Mouse (Mus musculus) myocyte (in vitro differentiated cells): ENCODE measurements around the gene Kiss1. TPM values are rescaled to one million over a fixed set of nuclear protein-coding genes. Genes with fewer than 3 reads are reported as not detected.

Source experiments
- H3K27me3 ChIP-seq: one replicate; pipeline ENCODE4 v1.6.1; 2011; ENCODE audit not compliant: control insufficient read depth, insufficient read depth, insufficient read length
- H3K36me3 ChIP-seq: one replicate; pipeline ENCODE4 v1.6.1; 2011; ENCODE audit not compliant: control insufficient read depth, insufficient read depth
- H3K4me2 ChIP-seq: one replicate; pipeline ENCODE4 v1.6.1; 2011; ENCODE audit warnings: low read depth, control low read depth
- H3K4me3 ChIP-seq: one replicate; pipeline ENCODE4 v1.5.1; 2011; ENCODE audit warnings: mild to moderate bottlenecking, control low read depth, moderate library complexity
- H3K79me2 ChIP-seq: one replicate; pipeline ENCODE4 v1.6.1; 2011; ENCODE audit not compliant: control insufficient read depth, insufficient read depth
- H3ac ChIP-seq: one replicate; pipeline ENCODE4 v1.6.1; 2011; ENCODE audit not compliant: control insufficient read depth, insufficient read length
- CEBPB ChIP-seq: IDR thresholded peaks from 2 replicates; pipeline ENCODE4 v1.6.1; 2011; ENCODE audit warnings: mild to moderate bottlenecking, moderate library complexity; ENCODE audit not compliant: poor library complexity, insufficient read depth, severe bottlenecking
- E2F4 ChIP-seq: IDR thresholded peaks from one replicate; pipeline ENCODE4 v1.6.1; 2011; ENCODE audit warnings: mild to moderate bottlenecking, control low read depth, moderate library complexity; ENCODE audit not compliant: insufficient read depth
- MAX ChIP-seq: IDR thresholded peaks from one replicate; pipeline ENCODE4 v1.6.1; 2011; ENCODE audit warnings: low read depth, mild to moderate bottlenecking, control low read depth
- MYOD1 ChIP-seq, 3 experiments: IDR thresholded peaks; one replicate each; pipeline ENCODE4 v1.6.1; 2011; ENCODE audit warnings: control low read depth in 2 of 3, low read depth in 2 of 3, mild to moderate bottlenecking in 2 of 3, moderate library complexity in 1 of 3; ENCODE audit not compliant: insufficient read length in 2 of 3, control insufficient read depth in 1 of 3
- MYOG ChIP-seq, 3 experiments: IDR thresholded peaks; one replicate each; pipeline ENCODE4 v1.6.1; 2011; ENCODE audit warnings: control low read depth in 2 of 3, low read depth in 2 of 3, mild to moderate bottlenecking in 2 of 3; ENCODE audit not compliant: insufficient read length in 2 of 3, control insufficient read depth in 1 of 3, insufficient read depth in 1 of 3
- POLR2A ChIP-seq: IDR thresholded peaks from one replicate; pipeline ENCODE4 v1.6.1; 2011; ENCODE audit warnings: low read depth, mild to moderate bottlenecking, control low read depth, moderate library complexity; ENCODE audit not compliant: insufficient read length
- POLR2AphosphoS2 ChIP-seq: IDR thresholded peaks from one replicate; pipeline ENCODE4 v1.6.1; 2011; ENCODE audit warnings: low read depth, control low read depth; ENCODE audit not compliant: insufficient read length
- REST ChIP-seq: IDR thresholded peaks from one replicate; pipeline ENCODE4 v1.6.1; 2011; ENCODE audit warnings: mild to moderate bottlenecking, control low read depth, moderate library complexity; ENCODE audit not compliant: insufficient read depth, insufficient read length
- SRF ChIP-seq: IDR thresholded peaks from one replicate; pipeline ENCODE4 v1.6.1; 2011; ENCODE audit warnings: low read depth; ENCODE audit not compliant: control insufficient read depth, insufficient read length
- TCF12 ChIP-seq: IDR thresholded peaks from one replicate; pipeline ENCODE4 v1.6.1; 2011; ENCODE audit warnings: mild to moderate bottlenecking, control low read depth; ENCODE audit not compliant: poor library complexity, insufficient read depth, severe bottlenecking
- TCF3 ChIP-seq: IDR thresholded peaks from one replicate; pipeline ENCODE4 v1.6.1; 2011; ENCODE audit warnings: low read depth, control low read depth; ENCODE audit not compliant: insufficient read length
- USF1 ChIP-seq: IDR thresholded peaks from one replicate; pipeline ENCODE4 v1.6.1; 2011; ENCODE audit warnings: low read depth, mild to moderate bottlenecking, control low read depth, moderate library complexity
- polyA plus RNA-seq: library from polyadenylated mRNA; unstranded; fragments of >200 nt; fragmentation: generic; extraction: Trizol; gene quantifications from one replicate; pipeline ENCODE4 v1.2.1, GENCODE M21; 2012; ENCODE audit warnings: missing spikeins

Kiss1 gene
- polyA plus RNA-seq, 1 experiment = not detected

- no peaks in the 10 kb centered on the region for H3K79me2 ChIP-seq
- H3K36me3 ChIP-seq = no peaks in the 10 kb centered on the region
- no peak overlapping the region for H3K4me2 ChIP-seq
- H3K27me3 ChIP-seq = no peaks in the 10 kb centered on the region
- no peak overlapping the region for H3K4me3 ChIP-seq
- TF ChIP-seq USF1 (peak; percentile 89), E2F4 (no peak)
- no peak overlapping the region for H3ac ChIP-seq
Measured at GRCm38 (mm10) chr1:133291888-133292287, 29.8 kb upstream of the Kiss1 start.

DNA sequence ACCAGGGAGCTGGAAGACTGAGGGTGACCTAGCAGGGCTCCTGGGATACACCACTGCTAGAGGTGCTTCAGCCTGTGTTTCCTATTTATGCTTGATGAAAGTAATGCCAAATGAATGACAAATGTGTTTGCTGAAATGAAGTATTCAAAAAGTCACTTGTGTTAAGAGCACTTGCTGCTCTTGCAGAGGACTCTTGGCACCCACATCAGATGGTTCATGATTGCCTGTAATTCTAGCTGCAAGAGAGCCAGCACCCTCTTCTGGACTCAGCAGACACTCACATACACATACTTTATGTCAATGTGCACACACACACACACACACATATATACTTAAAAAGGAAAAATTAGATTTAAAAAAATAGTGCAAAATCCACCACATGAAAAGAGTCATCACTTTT is 29.1 kb upstream of the Kiss1 start:
- H3K27me3 ChIP-seq = no peaks in the 10 kb centered on the region
- H3K4me3 ChIP-seq = no peak overlapping the region
- H3K79me2 ChIP-seq = no peaks in the 10 kb centered on the region
- H3K4me2 ChIP-seq = no peak overlapping the region
- no peak overlapping the region for H3ac ChIP-seq
- H3K36me3 ChIP-seq = no peaks in the 10 kb centered on the region
- TF ChIP-seq MYOG (IDR thresholded peaks at IDR 0.05; ENCODE audit: control insufficient read depth in 1 of 3, insufficient read depth in 1 of 3, insufficient read length in 2 of 3, low read depth in 2 of 3) = no peak
- TF ChIP-seq MYOD1 (IDR thresholded peaks at IDR 0.05; ENCODE audit: control insufficient read depth in 1 of 3, insufficient read length in 2 of 3, low read depth in 2 of 3) = no peak
- TF ChIP-seq E2F4 = no peak
- no peak for TF ChIP-seq MAX
- TF ChIP-seq POLR2A = no peak
- no peak for TF ChIP-seq REST
- TF ChIP-seq TCF3 = no peak
- no peak for TF ChIP-seq POLR2AphosphoS2
- TF ChIP-seq TCF12 = no peak
- no peak for TF ChIP-seq CEBPB

GRCm38 (mm10) chr1:133296376-133296775 is 25.3 kb upstream of the Kiss1 start:
- no peaks in the 10 kb centered on the region for H3K36me3 ChIP-seq
- TF ChIP-seq REST (no peak), MYOG (IDR thresholded peaks at IDR 0.05; ENCODE audit: control insufficient read depth in 1 of 3, insufficient read depth in 1 of 3, insufficient read length in 2 of 3, low read depth in 2 of 3) (peak in 1 of 3 experiments; percentile 55), TCF12 (no peak)
- no peaks in the 10 kb centered on the region for H3K79me2 ChIP-seq
- H3K4me3 ChIP-seq = no peak overlapping the region
- peaks cover 7% of the 10 kb centered on the region for H3K27me3 ChIP-seq
- H3K4me2 ChIP-seq = peak overlapping the region; percentile 37
- no peak overlapping the region for H3ac ChIP-seq

GRCm38 (mm10) chr1:133298816-133299215 is 22.9 kb upstream of the Kiss1 start:
- H3K36me3 ChIP-seq = no peaks in the 10 kb centered on the region
- no peak overlapping the region for H3K4me2 ChIP-seq
- no peak overlapping the region for H3ac ChIP-seq
- H3K4me3 ChIP-seq = no peak overlapping the region
- H3K79me2 ChIP-seq = no peaks in the 10 kb centered on the region
- peaks cover 7% of the 10 kb centered on the region for H3K27me3 ChIP-seq
- TF ChIP-seq TCF3 (no peak), POLR2A (no peak), REST (no peak), TCF12 (no peak), POLR2AphosphoS2 (no peak), MAX (no peak), MYOG (IDR thresholded peaks at IDR 0.05; ENCODE audit: control insufficient read depth in 1 of 3, insufficient read depth in 1 of 3, insufficient read length in 2 of 3, low read depth in 2 of 3) (no peak), SRF (no peak), E2F4 (no peak), USF1 (no peak)

- Histone ChIP-seq H3K4me2 (no peak overlapping the region), H3K27me3 (peaks cover 7% of the 10 kb centered on the region), H3K36me3 (no peaks in the 10 kb centered on the region), H3K4me3 (no peak overlapping the region), H3K79me2 (no peaks in the 10 kb centered on the region), H3ac (no peak overlapping the region)
- TF ChIP-seq CEBPB (no peak), TCF12 (no peak), USF1 (no peak), REST (no peak), SRF (no peak), MYOD1 (IDR thresholded peaks at IDR 0.05; ENCODE audit: control insufficient read depth in 1 of 3, insufficient read length in 2 of 3, low read depth in 2 of 3) (no peak), POLR2A (no peak), TCF3 (no peak)
Measured at GRCm38 (mm10) chr1:133302540-133302939, 19.1 kb upstream of the Kiss1 start.

- H3K4me3 ChIP-seq = no peak overlapping the region
- no peak for TF ChIP-seq TCF3
- TF ChIP-seq POLR2AphosphoS2 = no peak
- TF ChIP-seq MYOG (IDR thresholded peaks at IDR 0.05; ENCODE audit: control insufficient read depth in 1 of 3, insufficient read depth in 1 of 3, insufficient read length in 2 of 3, low read depth in 2 of 3) = no peak
- no peak overlapping the region for H3K4me2 ChIP-seq
- peaks cover 23% of the 10 kb centered on the region for H3K27me3 ChIP-seq
- no peaks in the 10 kb centered on the region for H3K79me2 ChIP-seq
- H3K36me3 ChIP-seq = no peaks in the 10 kb centered on the region
- no peak overlapping the region for H3ac ChIP-seq
Measured at GRCm38 (mm10) chr1:133306842-133307241, 14.8 kb upstream of the Kiss1 start.
